Mouse (Mus musculus): Measurements from ENCODE around the gene Hoxb13. TPM values are rescaled to one million over a fixed set of nuclear protein-coding genes. Genes with fewer than 3 reads are reported as not detected.

Gene Hoxb13
- total RNA-seq, 2 experiments from 2014 or later, result not detected

- TF ChIP-seq CTCF (conservative IDR thresholded peaks at IDR 0.05), result peak; percentile 66
- DNase-seq (ENCODE audit: low spot score in 2 of 2), result peak in 1 of 2 experiments; percentile 17
- H3K27ac ChIP-seq, result no peak overlapping the region
Observed at GRCm38 (mm10) chr11:96198642-96199041, 4.5 kb downstream of the Hoxb13 start.

GRCm38 (mm10) chr11:96199181-96200086 is 5.3 kb downstream of the Hoxb13 start:
- H3K27ac ChIP-seq, result no peak overlapping the region

More at GRCm38 (mm10) chr11:96198642-96199041, 4.5 kb downstream of the Hoxb13 start:
- H3K4me3 ChIP-seq, result no peak overlapping the region

GRCm38 (mm10) chr11:96200183-96200655 is 6.1 kb downstream of the Hoxb13 start:
- no peak overlapping the region for H3K27ac ChIP-seq
- DNase-seq (ENCODE audit: low spot score in 2 of 2), result no peak

More at GRCm38 (mm10) chr11:96199181-96200086, 5.3 kb downstream of the Hoxb13 start:
- no peak for DNase-seq (ENCODE audit: low spot score in 2 of 2)
- no peak for TF ChIP-seq CTCF (conservative IDR thresholded peaks at IDR 0.05)
- H3K4me3 ChIP-seq, result no peak overlapping the region

GRCm38 (mm10) chr11:96201741-96202140 is 7.6 kb downstream of the Hoxb13 start:
- H3K4me3 ChIP-seq, result no peak overlapping the region
- TF ChIP-seq CTCF (conservative IDR thresholded peaks at IDR 0.05), result no peak
- no peak overlapping the region for H3K27ac ChIP-seq
- no peak for DNase-seq (ENCODE audit: low spot score in 2 of 2)

More at GRCm38 (mm10) chr11:96200183-96200655, 6.1 kb downstream of the Hoxb13 start:
- no peak overlapping the region for H3K4me3 ChIP-seq
- no peak for TF ChIP-seq CTCF (conservative IDR thresholded peaks at IDR 0.05)

- TF ChIP-seq CTCF (conservative IDR thresholded peaks at IDR 0.05), result no peak
- Histone ChIP-seq H3K4me3 (no peak overlapping the region), H3K27ac (no peak overlapping the region)
- no peak for DNase-seq (ENCODE audit: low spot score in 2 of 2)
Observed at GRCm38 (mm10) chr11:96202401-96203081, 8.4 kb downstream of the Hoxb13 start.

- no peak overlapping the region for H3K4me3 ChIP-seq
- DNase-seq (ENCODE audit: low spot score in 2 of 2), result no peak
- no peak for TF ChIP-seq CTCF (conservative IDR thresholded peaks at IDR 0.05)
- H3K27ac ChIP-seq, result no peak overlapping the region
Observed at GRCm38 (mm10) chr11:96203182-96203788, 9.2 kb downstream of the Hoxb13 start.

- TF ChIP-seq CTCF (conservative IDR thresholded peaks at IDR 0.05), result no peak
- H3K4me3 ChIP-seq, result no peak overlapping the region
- H3K27ac ChIP-seq, result no peak overlapping the region
- no peak for DNase-seq (ENCODE audit: low spot score in 2 of 2)
Observed at GRCm38 (mm10) chr11:96203789-96204186, 9.7 kb downstream of the Hoxb13 start.

- Histone ChIP-seq H3K27ac (no peak overlapping the region), H3K4me3 (no peak overlapping the region)
- no peak for TF ChIP-seq CTCF (conservative IDR thresholded peaks at IDR 0.05)
- DNase-seq (ENCODE audit: low spot score in 2 of 2), result no peak
Observed at GRCm38 (mm10) chr11:96204351-96204750, 10.2 kb downstream of the Hoxb13 start.

- TF ChIP-seq CTCF (conservative IDR thresholded peaks at IDR 0.05), result no peak
- DNase-seq (ENCODE audit: low spot score in 2 of 2), result no peak
- H3K27ac ChIP-seq, result no peak overlapping the region
- no peak overlapping the region for H3K4me3 ChIP-seq
Observed at GRCm38 (mm10) chr11:96205426-96206131, 11.5 kb downstream of the Hoxb13 start.

- Histone ChIP-seq H3K27ac (no peak overlapping the region), H3K4me3 (no peak overlapping the region)
- DNase-seq (ENCODE audit: low spot score in 2 of 2), result no peak
- peak; percentile 45 for TF ChIP-seq CTCF (conservative IDR thresholded peaks at IDR 0.05)
Observed at GRCm38 (mm10) chr11:96223813-96224212, 29.7 kb downstream of the Hoxb13 start.

- no peak overlapping the region for H3K27ac ChIP-seq
- no peak for DNase-seq (ENCODE audit: low spot score in 2 of 2)
- no peak overlapping the region for H3K4me3 ChIP-seq
- no peak for TF ChIP-seq CTCF (conservative IDR thresholded peaks at IDR 0.05)
Observed at GRCm38 (mm10) chr11:96227676-96228075, 33.6 kb downstream of the Hoxb13 start.

- peak in 1 of 2 experiments; percentile 62 for DNase-seq (ENCODE audit: low spot score in 2 of 2)
- Histone ChIP-seq H3K27ac (no peak overlapping the region), H3K4me3 (no peak overlapping the region)
- TF ChIP-seq CTCF (conservative IDR thresholded peaks at IDR 0.05), result peak; percentile 85
Observed at GRCm38 (mm10) chr11:96234906-96235305, 40.8 kb downstream of the Hoxb13 start.

All from layer of hippocampus, adult 2 months (tissue).